Mouse (Mus musculus): ENCODE measurements around the gene Zfp978.
"Not testable (repeated sequence)": the region's sequence is repeated elsewhere in the genome, so short reads cannot be mapped to it uniquely, and the experiment has no call there.

Gene Zfp978

DNA sequence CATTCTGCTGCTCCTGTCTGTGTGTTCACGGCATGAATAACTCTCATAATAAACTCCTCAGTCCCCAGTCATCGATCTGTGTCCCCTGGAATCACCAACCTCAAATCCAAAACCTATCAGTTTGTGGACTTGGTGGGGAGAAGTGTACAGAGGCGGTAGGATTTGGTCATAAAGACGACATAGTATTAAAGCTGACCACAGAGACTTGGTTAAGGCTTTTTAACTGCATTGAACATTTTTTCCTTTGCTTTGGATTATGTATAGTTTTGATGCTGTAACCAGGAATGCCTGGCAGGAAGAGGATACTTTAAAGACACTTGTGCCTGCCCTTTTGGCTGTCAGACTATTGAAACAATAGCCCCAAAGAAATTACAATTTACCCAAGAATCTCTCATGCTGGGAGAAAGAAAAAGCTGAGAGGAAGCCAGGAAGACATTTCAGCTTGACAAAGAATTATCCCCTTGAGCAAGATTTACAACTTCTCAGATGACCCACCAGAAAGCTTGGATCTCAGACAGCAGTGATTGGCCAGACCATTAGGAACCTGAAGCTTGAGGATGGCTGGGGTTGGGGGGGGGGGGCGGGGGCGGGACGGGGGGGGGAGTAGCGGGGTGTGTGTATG is 56.2 kb downstream of the Zfp978 start:
- DNase-seq (ENCODE audit: low read depth, low spot score): no peak
- Histone ChIP-seq H3K36me3 (ENCODE audit: control insufficient read depth, insufficient read depth, low read length, poor library complexity, severe bottlenecking) (no peaks in the 10 kb centered on the region), H3K27me3 (ENCODE audit: control insufficient read depth, insufficient read depth, low read length, poor library complexity, severe bottlenecking) (no peaks in the 10 kb centered on the region)

GRCm38 (mm10) chr4:147417921-147418320 is 56.8 kb downstream of the Zfp978 start:
- DNase-seq (ENCODE audit: low read depth, low spot score): no peak
- Histone ChIP-seq H3K36me3 (ENCODE audit: control insufficient read depth, insufficient read depth, low read length, poor library complexity, severe bottlenecking) (no peaks in the 10 kb centered on the region), H3K27me3 (ENCODE audit: control insufficient read depth, insufficient read depth, low read length, poor library complexity, severe bottlenecking) (no peaks in the 10 kb centered on the region)

GRCm38 (mm10) chr4:147418333-147418732 is 57.2 kb downstream of the Zfp978 start:
- H3K27me3 ChIP-seq (ENCODE audit: control insufficient read depth, insufficient read depth, low read length, poor library complexity, severe bottlenecking); H3K36me3 ChIP-seq (ENCODE audit: control insufficient read depth, insufficient read depth, low read length, poor library complexity, severe bottlenecking); DNase-seq (ENCODE audit: low read depth, low spot score): not testable (repeated sequence)

DNA sequence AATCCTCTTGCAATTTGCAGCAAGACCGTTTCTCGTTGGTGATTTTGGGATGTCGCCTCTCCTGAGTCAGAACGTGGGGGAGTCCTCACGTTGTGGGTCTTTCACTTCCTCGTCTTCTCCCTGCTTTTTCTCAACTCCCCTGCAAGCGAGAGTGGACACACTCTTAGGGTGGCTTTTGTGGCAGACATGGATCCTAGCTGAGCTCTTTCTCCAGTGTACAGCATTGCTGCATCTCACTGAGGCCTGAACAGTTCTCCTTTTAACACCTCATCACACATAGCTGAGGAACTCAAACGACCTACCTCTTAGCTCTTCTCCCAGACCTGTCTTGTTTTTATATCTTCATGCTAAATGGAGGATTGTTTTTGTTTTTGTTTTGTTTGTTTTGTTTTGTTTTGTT is 58.1 kb downstream of the Zfp978 start:
- not testable (repeated sequence) for DNase-seq (ENCODE audit: low read depth, low spot score); H3K27me3 ChIP-seq (ENCODE audit: control insufficient read depth, insufficient read depth, low read length, poor library complexity, severe bottlenecking)

DNA sequence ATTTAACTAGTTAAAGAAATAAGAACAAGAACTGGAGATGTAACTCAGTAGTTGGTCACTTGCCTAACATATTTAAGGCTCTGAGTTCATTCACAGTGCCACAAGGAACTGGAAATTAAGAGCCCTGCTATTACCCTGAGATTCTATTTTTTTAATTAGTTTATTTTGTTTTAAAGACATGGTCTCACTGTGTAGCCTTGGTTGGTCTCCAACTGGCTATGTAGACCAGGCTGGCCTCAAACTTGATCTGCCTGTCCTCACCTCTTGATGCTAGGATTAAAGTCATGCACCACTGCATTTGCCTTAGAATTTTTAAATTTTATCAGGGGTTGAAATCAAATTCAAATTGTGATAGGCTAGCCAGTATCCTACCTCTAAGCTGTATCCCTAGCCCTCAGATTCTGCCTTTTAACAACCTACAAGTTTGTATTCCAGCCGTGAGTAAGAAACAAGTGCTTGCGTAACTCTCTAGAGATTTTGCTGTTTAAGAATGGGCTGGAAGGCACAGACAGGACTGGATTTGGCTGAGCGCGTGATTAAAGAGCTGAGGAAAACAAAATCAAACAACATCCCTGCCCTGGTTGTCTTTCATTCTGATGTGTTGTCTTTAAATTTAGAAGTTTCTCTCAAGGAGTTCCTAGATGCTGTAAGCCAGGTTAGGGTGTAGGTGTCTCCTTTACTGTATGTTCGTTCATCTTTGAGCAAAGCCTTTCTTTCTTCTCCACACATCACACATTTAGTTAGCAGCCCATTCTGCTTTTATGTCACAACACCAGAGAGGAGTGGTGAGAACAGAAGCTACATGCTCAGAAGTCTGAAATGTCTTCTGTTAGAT is 58.9 kb downstream of the Zfp978 start:
- DNase-seq (ENCODE audit: low read depth, low spot score); H3K27me3 ChIP-seq (ENCODE audit: control insufficient read depth, insufficient read depth, low read length, poor library complexity, severe bottlenecking); H3K36me3 ChIP-seq (ENCODE audit: control insufficient read depth, insufficient read depth, low read length, poor library complexity, severe bottlenecking): not testable (repeated sequence)

More for the DNA sequence above, 58.1 kb downstream of the Zfp978 start:
- H3K36me3 ChIP-seq (ENCODE audit: control insufficient read depth, insufficient read depth, low read length, poor library complexity, severe bottlenecking): not testable (repeated sequence)

DNA sequence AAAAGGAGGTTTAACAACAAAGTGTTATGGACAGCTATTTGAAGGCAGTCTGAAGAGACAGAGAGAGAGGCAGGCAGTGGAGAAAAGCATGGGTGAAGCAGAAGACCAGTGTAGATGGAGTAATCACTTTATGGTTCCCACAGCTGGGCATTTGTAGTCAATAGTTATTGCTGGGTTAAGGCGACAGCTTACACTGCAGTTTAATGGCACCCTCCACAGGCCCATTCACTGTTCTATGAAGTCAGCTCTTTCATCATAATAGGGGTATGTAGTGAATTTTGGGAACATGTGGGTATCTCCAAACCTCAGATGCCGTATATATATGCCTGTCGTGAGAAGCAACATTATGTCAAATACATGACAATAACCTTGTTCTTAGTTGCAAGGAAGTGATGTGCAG is 59.7 kb downstream of the Zfp978 start:
- no peaks in the 10 kb centered on the region for H3K27me3 ChIP-seq (ENCODE audit: control insufficient read depth, insufficient read depth, low read length, poor library complexity, severe bottlenecking)
- no peaks in the 10 kb centered on the region for H3K36me3 ChIP-seq (ENCODE audit: control insufficient read depth, insufficient read depth, low read length, poor library complexity, severe bottlenecking)
- DNase-seq (ENCODE audit: low read depth, low spot score): no peak

DNA sequence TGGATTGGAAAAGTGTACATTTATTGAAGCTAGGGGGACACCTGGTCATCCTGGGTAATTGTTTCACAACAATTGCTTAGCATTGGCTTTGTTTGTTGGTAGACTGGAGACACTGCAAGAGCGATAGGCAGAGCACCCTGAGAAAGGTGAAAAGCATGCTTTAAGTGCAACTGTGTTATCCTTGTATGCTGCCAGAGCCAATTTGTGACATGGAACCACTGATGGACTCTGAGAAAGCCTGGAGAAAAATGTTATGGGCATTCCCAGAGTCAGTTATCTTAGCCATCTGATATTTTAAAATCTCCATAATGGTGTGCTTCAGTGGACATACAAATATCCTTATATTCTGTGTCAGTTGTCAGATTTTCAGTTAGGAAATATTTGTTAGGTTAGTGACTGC is 60.2 kb downstream of the Zfp978 start:
- DNase-seq (ENCODE audit: low read depth, low spot score); H3K27me3 ChIP-seq (ENCODE audit: control insufficient read depth, insufficient read depth, low read length, poor library complexity, severe bottlenecking); H3K36me3 ChIP-seq (ENCODE audit: control insufficient read depth, insufficient read depth, low read length, poor library complexity, severe bottlenecking): not testable (repeated sequence)

GRCm38 (mm10) chr4:147423140-147423539 is 62.0 kb downstream of the Zfp978 start:
- no peaks in the 10 kb centered on the region for H3K36me3 ChIP-seq (ENCODE audit: control insufficient read depth, insufficient read depth, low read length, poor library complexity, severe bottlenecking)
- DNase-seq (ENCODE audit: low read depth, low spot score): no peak
- no peaks in the 10 kb centered on the region for H3K27me3 ChIP-seq (ENCODE audit: control insufficient read depth, insufficient read depth, low read length, poor library complexity, severe bottlenecking)

DNA sequence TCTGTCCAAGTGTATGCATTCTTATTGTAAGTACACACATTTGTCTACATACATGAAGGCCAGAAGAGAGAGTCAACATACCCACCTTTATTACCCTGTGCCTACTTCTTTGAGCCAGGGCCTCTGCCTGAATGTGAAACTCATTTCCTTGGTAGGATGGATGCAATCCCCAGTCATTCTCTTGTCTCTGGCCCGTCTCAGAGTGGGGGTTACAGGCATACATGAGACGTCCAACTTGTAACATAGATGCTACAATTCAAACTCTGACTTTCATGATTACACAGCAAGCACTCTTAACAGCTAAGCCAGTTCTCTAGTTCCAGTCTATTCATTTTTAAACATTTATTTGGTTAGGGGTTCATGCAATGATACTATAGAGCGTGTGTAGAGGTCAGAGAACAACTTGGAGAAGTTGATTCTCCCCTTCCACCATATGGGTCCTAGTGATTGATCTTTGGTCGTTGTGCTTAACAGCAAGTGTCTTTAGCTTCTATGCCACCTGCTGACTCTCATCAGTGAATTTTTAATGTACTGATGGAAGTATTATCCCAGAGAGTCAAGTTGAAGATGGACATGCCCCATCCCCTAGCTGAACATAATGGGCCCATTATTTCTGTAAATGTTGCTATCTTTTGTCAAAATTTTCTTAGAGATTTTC is 62.7 kb downstream of the Zfp978 start:
- H3K36me3 ChIP-seq (ENCODE audit: control insufficient read depth, insufficient read depth, low read length, poor library complexity, severe bottlenecking): no peaks in the 10 kb centered on the region
- no peak for DNase-seq (ENCODE audit: low read depth, low spot score)
- H3K27me3 ChIP-seq (ENCODE audit: control insufficient read depth, insufficient read depth, low read length, poor library complexity, severe bottlenecking): no peaks in the 10 kb centered on the region

DNA sequence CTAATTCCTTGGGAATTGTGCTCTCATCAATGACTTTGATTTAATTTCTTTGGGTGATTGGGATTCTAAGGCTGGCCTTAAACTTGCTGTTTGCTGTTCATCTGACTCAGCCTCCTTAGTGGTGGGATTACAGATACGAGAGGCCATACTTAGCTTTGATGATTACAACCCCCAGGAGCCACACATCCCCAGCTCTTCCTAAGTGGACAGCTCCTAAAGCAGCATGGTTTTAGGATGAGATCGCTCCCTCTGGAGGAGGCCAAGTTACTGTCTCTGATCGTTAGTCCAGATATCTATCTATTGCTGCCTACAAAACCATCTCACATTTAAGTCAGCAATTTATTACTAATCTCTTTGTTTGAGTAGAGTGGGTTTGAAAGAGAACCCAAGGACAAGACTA is 63.3 kb downstream of the Zfp978 start:
- not testable (repeated sequence) for DNase-seq (ENCODE audit: low read depth, low spot score); H3K36me3 ChIP-seq (ENCODE audit: control insufficient read depth, insufficient read depth, low read length, poor library complexity, severe bottlenecking); H3K27me3 ChIP-seq (ENCODE audit: control insufficient read depth, insufficient read depth, low read length, poor library complexity, severe bottlenecking)

DNA sequence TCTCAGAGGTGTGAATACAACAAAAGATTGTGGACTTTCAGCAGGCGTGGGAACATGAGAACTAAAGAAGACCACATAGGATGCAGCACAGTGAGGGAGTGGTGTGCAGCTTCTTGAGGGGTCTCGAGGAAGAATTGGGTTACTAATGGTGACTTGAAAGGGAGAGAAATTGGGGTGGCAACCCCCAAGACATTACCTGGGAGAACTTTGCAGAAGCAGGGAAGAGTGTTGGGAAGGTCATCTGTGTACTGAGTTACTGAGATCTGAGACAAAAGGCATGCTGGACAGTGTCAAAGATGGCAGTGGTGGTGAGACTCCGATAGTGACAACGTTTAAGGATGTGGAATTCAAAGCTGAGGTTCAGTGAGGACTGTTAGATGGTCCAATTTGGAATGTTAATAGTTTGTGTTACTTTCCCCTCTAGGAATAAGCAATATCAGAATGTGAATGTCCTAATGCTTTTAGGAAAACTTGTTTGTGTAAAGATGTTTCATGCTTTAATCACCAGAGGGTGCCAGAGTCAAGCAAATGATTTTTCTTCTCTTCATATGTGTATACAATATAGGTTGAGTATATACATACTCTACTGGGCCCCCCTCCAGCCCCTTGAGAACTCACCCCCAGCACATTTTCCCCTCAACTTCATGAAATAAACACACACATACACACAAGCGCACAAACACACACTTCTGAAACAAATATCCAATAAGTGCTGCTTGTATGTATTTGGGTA is 64.7 kb downstream of the Zfp978 start:
- not testable (repeated sequence) for DNase-seq (ENCODE audit: low read depth, low spot score); H3K27me3 ChIP-seq (ENCODE audit: control insufficient read depth, insufficient read depth, low read length, poor library complexity, severe bottlenecking); H3K36me3 ChIP-seq (ENCODE audit: control insufficient read depth, insufficient read depth, low read length, poor library complexity, severe bottlenecking)

- DNase-seq (ENCODE audit: low read depth, low spot score): no peak
- H3K27me3 ChIP-seq (ENCODE audit: control insufficient read depth, insufficient read depth, low read length, poor library complexity, severe bottlenecking): no peaks in the 10 kb centered on the region
- no peaks in the 10 kb centered on the region for H3K36me3 ChIP-seq (ENCODE audit: control insufficient read depth, insufficient read depth, low read length, poor library complexity, severe bottlenecking)
Observed at GRCm38 (mm10) chr4:147430651-147431050, 69.5 kb downstream of the Zfp978 start.

DNA sequence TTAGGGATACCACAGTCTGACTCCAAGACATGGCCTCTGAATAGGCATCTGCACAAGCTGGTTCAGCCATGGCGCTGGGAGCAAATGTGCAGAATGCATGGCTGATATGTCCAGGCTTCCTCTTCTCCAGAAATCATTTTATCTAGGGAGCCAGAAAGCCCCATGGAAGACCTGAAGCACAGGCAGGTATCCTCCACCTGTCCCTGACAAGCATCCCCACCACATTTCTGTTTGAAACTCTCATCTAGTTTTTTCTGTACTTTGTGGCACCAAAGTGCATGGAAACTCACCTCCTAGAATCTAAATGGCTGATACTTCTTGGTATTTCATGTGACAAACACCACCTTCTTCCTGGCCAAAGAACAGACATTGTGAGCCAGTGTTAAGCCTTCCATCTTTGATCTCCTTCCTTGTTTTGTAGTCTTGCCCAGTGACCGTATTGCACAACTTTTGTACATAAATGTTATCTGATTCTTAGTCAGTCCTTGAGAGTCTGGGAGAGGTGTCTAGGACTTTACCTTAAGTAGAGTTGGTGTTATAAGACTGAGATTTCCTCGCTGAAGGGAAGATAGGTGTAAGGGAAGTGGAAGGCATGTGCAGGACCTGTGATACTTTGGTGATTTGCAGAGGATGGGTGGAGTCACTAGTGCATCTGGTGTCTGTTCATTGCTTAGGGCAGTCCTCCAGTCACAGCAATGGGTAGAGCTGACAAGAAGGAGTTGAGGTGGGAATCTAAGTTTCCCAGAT is 70.8 kb downstream of the Zfp978 start:
- not testable (repeated sequence) for DNase-seq (ENCODE audit: low read depth, low spot score); H3K36me3 ChIP-seq (ENCODE audit: control insufficient read depth, insufficient read depth, low read length, poor library complexity, severe bottlenecking); H3K27me3 ChIP-seq (ENCODE audit: control insufficient read depth, insufficient read depth, low read length, poor library complexity, severe bottlenecking)

DNA sequence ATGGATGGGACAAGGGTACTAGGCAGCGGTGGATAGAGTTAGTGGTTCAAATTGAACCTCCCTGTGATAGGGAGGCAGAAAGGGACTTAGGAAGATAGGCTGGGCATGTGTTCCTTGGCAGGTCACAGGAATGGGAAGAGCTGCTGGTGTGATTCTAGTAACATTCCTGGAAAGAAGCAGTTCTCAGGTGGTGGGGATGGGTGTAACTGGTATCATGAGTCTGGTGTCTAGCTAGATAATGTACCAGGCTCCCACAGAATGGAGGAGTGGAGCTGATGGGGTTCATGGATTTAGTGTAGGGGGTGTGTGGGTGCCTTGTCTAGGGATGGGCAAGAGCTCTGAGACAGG is 71.3 kb downstream of the Zfp978 start:
- Histone ChIP-seq H3K36me3 (ENCODE audit: control insufficient read depth, insufficient read depth, low read length, poor library complexity, severe bottlenecking) (no peaks in the 10 kb centered on the region), H3K27me3 (ENCODE audit: control insufficient read depth, insufficient read depth, low read length, poor library complexity, severe bottlenecking) (no peaks in the 10 kb centered on the region)
- DNase-seq (ENCODE audit: low read depth, low spot score): no peak

Data from splenic B cell, adult 2 months (primary cell).